Mouse (Mus musculus): ENCODE measurements at regions not wholly inside any gene's neighbourhood (a gene's known extent, or its start where the extent isn't known, plus 50 kb on each side); places are given as distances from the start of the nearest gene placed in this dataset.

DNA sequence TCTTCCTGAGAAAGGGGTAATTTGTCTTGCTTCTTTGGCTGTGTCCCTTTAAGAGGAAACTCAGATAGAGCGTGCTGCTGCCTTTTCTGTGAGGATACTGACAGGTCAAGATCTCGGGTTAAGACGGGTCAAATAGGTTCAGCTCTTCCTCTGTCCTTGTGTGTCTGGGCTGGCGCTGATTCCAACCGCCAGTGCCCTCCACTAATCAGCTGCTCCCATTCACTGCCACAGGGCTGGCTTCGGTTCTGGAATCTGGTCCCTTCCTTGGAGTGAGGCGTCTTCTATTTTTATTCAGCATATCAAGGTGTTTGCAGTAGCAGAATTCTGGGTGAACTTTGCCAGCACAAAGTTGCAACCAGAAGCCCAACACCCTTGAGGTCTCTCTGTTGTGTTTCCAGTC is 124.8 kb downstream of the Irs2 start:
- no peak for TF ChIP-seq CTCF (IDR thresholded peaks at IDR 0.05; ENCODE audit: borderline replicate concordance, control insufficient read depth, extremely low read depth, insufficient read depth, low read length, poor library complexity)
- no peak for TF ChIP-seq POLR2A (IDR thresholded peaks at IDR 0.05; ENCODE audit: control insufficient read depth, extremely low read depth, insufficient read depth, low read length, poor library complexity)
